Mouse (Mus musculus): ENCODE data around the gene Gins1. TPM values are rescaled to one million over a fixed set of nuclear protein-coding genes. Genes with fewer than 3 reads are reported as not detected.

The Gins1 gene
- polyA plus RNA-seq, 1 experiment from 2014 or later: 25.4 TPM

GRCm38 (mm10) chr2:150921697-150922096, 16.5 kb downstream of the Gins1 start:
- Histone ChIP-seq H3K9me3 (replicated peaks; ENCODE audit: control insufficient read depth, low read length) (no peaks in the 10 kb centered on the region), H3K27me3 (ENCODE audit: control insufficient read depth, insufficient read depth, low read length) (no peaks in the 10 kb centered on the region), H3K4me3 (replicated peaks; ENCODE audit: low read length) (no peak overlapping the region), H3K4me1 (ENCODE audit: control insufficient read depth, insufficient read depth, low read length) (no peaks in the 10 kb centered on the region), H3K4me2 (ENCODE audit: low read depth, low read length) (no peak overlapping the region), H3K27ac (ENCODE audit: low read length) (no peak overlapping the region), H3K36me3 (ENCODE audit: control insufficient read depth, insufficient read depth, low read length) (0 out of 2 replicates have a peak, but pooled peaks cover 4% of the 10 kb centered on the region), H3K9ac (ENCODE audit: low read length) (no peak overlapping the region)
- 88% methylated on average over 6 of the region's 6 CpGs for whole genome bisulfite sequencing
- no peak for ATAC-seq (ENCODE audit: insufficient read depth, low FRiP score)

- H3K9me3 ChIP-seq (replicated peaks; ENCODE audit: control insufficient read depth, low read length): no peaks in the 10 kb centered on the region
- H3K9ac ChIP-seq (ENCODE audit: low read length): no peak overlapping the region
- H3K36me3 ChIP-seq (ENCODE audit: control insufficient read depth, insufficient read depth, low read length): 0 out of 2 replicates have a peak, but pooled peaks cover 4% of the 10 kb centered on the region
- 85% methylated on average over 4 of the region's 4 CpGs for WGBS
- H3K4me3 ChIP-seq (replicated peaks; ENCODE audit: low read length): no peak overlapping the region
- no peak overlapping the region for H3K4me2 ChIP-seq (ENCODE audit: low read depth, low read length)
- H3K4me1 ChIP-seq (ENCODE audit: control insufficient read depth, insufficient read depth, low read length): no peaks in the 10 kb centered on the region
- H3K27ac ChIP-seq (ENCODE audit: low read length): no peak overlapping the region
- no peaks in the 10 kb centered on the region for H3K27me3 ChIP-seq (ENCODE audit: control insufficient read depth, insufficient read depth, low read length)
- no peak for ATAC-seq (ENCODE audit: insufficient read depth, low FRiP score)
These were observed 17.0 kb downstream of the Gins1 start for GRCm38 (mm10) chr2:150922165-150922564.

- Histone ChIP-seq H3K4me2 (ENCODE audit: low read depth, low read length) (no peak overlapping the region), H3K4me3 (replicated peaks; ENCODE audit: low read length) (no peak overlapping the region), H3K36me3 (ENCODE audit: control insufficient read depth, insufficient read depth, low read length) (0 out of 2 replicates have a peak, but pooled peaks cover 4% of the 10 kb centered on the region), H3K9ac (ENCODE audit: low read length) (no peak overlapping the region), H3K27ac (ENCODE audit: low read length) (no peak overlapping the region), H3K27me3 (ENCODE audit: control insufficient read depth, insufficient read depth, low read length) (no peaks in the 10 kb centered on the region), H3K4me1 (ENCODE audit: control insufficient read depth, insufficient read depth, low read length) (no peaks in the 10 kb centered on the region), H3K9me3 (replicated peaks; ENCODE audit: control insufficient read depth, low read length) (no peaks in the 10 kb centered on the region)
- ATAC-seq (ENCODE audit: insufficient read depth, low FRiP score): no peak
- WGBS: 89% methylated on average over 3 of the region's 3 CpGs
These were observed 17.8 kb downstream of the Gins1 start for GRCm38 (mm10) chr2:150923026-150923425.

GRCm38 (mm10) chr2:150923505-150923904, 18.3 kb downstream of the Gins1 start:
- no peak overlapping the region for H3K4me2 ChIP-seq (ENCODE audit: low read depth, low read length)
- ATAC-seq (ENCODE audit: insufficient read depth, low FRiP score): no peak
- H3K36me3 ChIP-seq (ENCODE audit: control insufficient read depth, insufficient read depth, low read length): 0 out of 2 replicates have a peak, but pooled peaks cover 3% of the 10 kb centered on the region
- H3K4me1 ChIP-seq (ENCODE audit: control insufficient read depth, insufficient read depth, low read length): no peaks in the 10 kb centered on the region
- no peak overlapping the region for H3K9ac ChIP-seq (ENCODE audit: low read length)
- H3K27me3 ChIP-seq (ENCODE audit: control insufficient read depth, insufficient read depth, low read length): no peaks in the 10 kb centered on the region
- no peak overlapping the region for H3K4me3 ChIP-seq (replicated peaks; ENCODE audit: low read length)
- H3K9me3 ChIP-seq (replicated peaks; ENCODE audit: control insufficient read depth, low read length): no peaks in the 10 kb centered on the region
- no peak overlapping the region for H3K27ac ChIP-seq (ENCODE audit: low read length)
- 86% methylated on average over 7 of the region's 7 CpGs for WGBS

GRCm38 (mm10) chr2:150927038-150927720, 22.0 kb downstream of the Gins1 start:
- no peaks in the 10 kb centered on the region for H3K36me3 ChIP-seq (ENCODE audit: control insufficient read depth, insufficient read depth, low read length)
- H3K9ac ChIP-seq (ENCODE audit: low read length): no peak overlapping the region
- no peaks in the 10 kb centered on the region for H3K9me3 ChIP-seq (replicated peaks; ENCODE audit: control insufficient read depth, low read length)
- no peak overlapping the region for H3K27ac ChIP-seq (ENCODE audit: low read length)
- WGBS: 90% methylated on average over 11 of the region's 11 CpGs
- H3K27me3 ChIP-seq (ENCODE audit: control insufficient read depth, insufficient read depth, low read length): no peaks in the 10 kb centered on the region
- ATAC-seq (ENCODE audit: insufficient read depth, low FRiP score): no peak
- no peak overlapping the region for H3K4me2 ChIP-seq (ENCODE audit: low read depth, low read length)
- no peaks in the 10 kb centered on the region for H3K4me1 ChIP-seq (ENCODE audit: control insufficient read depth, insufficient read depth, low read length)
- H3K4me3 ChIP-seq (replicated peaks; ENCODE audit: low read length): no peak overlapping the region

GRCm38 (mm10) chr2:150929156-150929555, 24.0 kb downstream of the Gins1 start:
- H3K4me2 ChIP-seq (ENCODE audit: low read depth, low read length): no peak overlapping the region
- H3K36me3 ChIP-seq (ENCODE audit: control insufficient read depth, insufficient read depth, low read length): no peaks in the 10 kb centered on the region; the same call in 1 of the 2 replicates
- no peak for ATAC-seq (ENCODE audit: insufficient read depth, low FRiP score)
- H3K27ac ChIP-seq (ENCODE audit: low read length): no peak overlapping the region
- no peak overlapping the region for H3K4me3 ChIP-seq (replicated peaks; ENCODE audit: low read length)
- no peaks in the 10 kb centered on the region for H3K4me1 ChIP-seq (ENCODE audit: control insufficient read depth, insufficient read depth, low read length)
- H3K9ac ChIP-seq (ENCODE audit: low read length): no peak overlapping the region
- H3K27me3 ChIP-seq (ENCODE audit: control insufficient read depth, insufficient read depth, low read length): no peaks in the 10 kb centered on the region
- 78% methylated on average over 6 of the region's 6 CpGs for whole genome bisulfite sequencing
- H3K9me3 ChIP-seq (replicated peaks; ENCODE audit: control insufficient read depth, low read length): no peaks in the 10 kb centered on the region

- Histone ChIP-seq H3K27me3 (ENCODE audit: control insufficient read depth, insufficient read depth, low read length) (no peaks in the 10 kb centered on the region), H3K9me3 (replicated peaks; ENCODE audit: control insufficient read depth, low read length) (no peaks in the 10 kb centered on the region)
- 62% methylated on average over 3 of the region's 3 CpGs for WGBS
These were observed 25.6 kb downstream of the Gins1 start for GRCm38 (mm10) chr2:150930806-150931205.

GRCm38 (mm10) chr2:150933482-150933881, 28.3 kb downstream of the Gins1 start:
- Histone ChIP-seq H3K36me3 (ENCODE audit: control insufficient read depth, insufficient read depth, low read length) (no peaks in the 10 kb centered on the region; the same call in 1 of the 2 replicates), H3K4me3 (replicated peaks; ENCODE audit: low read length) (no peak overlapping the region), H3K4me1 (ENCODE audit: control insufficient read depth, insufficient read depth, low read length) (no peaks in the 10 kb centered on the region), H3K27ac (ENCODE audit: low read length) (no peak overlapping the region), H3K4me2 (ENCODE audit: low read depth, low read length) (no peak overlapping the region), H3K9ac (ENCODE audit: low read length) (no peak overlapping the region), H3K9me3 (replicated peaks; ENCODE audit: control insufficient read depth, low read length) (no peaks in the 10 kb centered on the region), H3K27me3 (ENCODE audit: control insufficient read depth, insufficient read depth, low read length) (no peaks in the 10 kb centered on the region)
- WGBS: 86% methylated on average over 19 of the region's 19 CpGs
- no peak for ATAC-seq (ENCODE audit: insufficient read depth, low FRiP score)

More at GRCm38 (mm10) chr2:150930806-150931205, 25.6 kb downstream of the Gins1 start:
- Histone ChIP-seq H3K4me2 (ENCODE audit: low read depth, low read length) (no peak overlapping the region), H3K27ac (ENCODE audit: low read length) (no peak overlapping the region), H3K4me3 (replicated peaks; ENCODE audit: low read length) (no peak overlapping the region), H3K9ac (ENCODE audit: low read length) (no peak overlapping the region), H3K36me3 (ENCODE audit: control insufficient read depth, insufficient read depth, low read length) (no peaks in the 10 kb centered on the region; the same call in 1 of the 2 replicates), H3K4me1 (ENCODE audit: control insufficient read depth, insufficient read depth, low read length) (no peaks in the 10 kb centered on the region)
- ATAC-seq (ENCODE audit: insufficient read depth, low FRiP score): no peak

GRCm38 (mm10) chr2:150934659-150935058, 29.5 kb downstream of the Gins1 start:
- no peaks in the 10 kb centered on the region for H3K9me3 ChIP-seq (replicated peaks; ENCODE audit: control insufficient read depth, low read length)
- no peak overlapping the region for H3K27ac ChIP-seq (ENCODE audit: low read length)
- no peak overlapping the region for H3K4me2 ChIP-seq (ENCODE audit: low read depth, low read length)
- 91% methylated on average over 4 of the region's 4 CpGs for WGBS
- no peaks in the 10 kb centered on the region for H3K27me3 ChIP-seq (ENCODE audit: control insufficient read depth, insufficient read depth, low read length)
- H3K4me1 ChIP-seq (ENCODE audit: control insufficient read depth, insufficient read depth, low read length): no peaks in the 10 kb centered on the region
- no peak overlapping the region for H3K9ac ChIP-seq (ENCODE audit: low read length)
- no peak for ATAC-seq (ENCODE audit: insufficient read depth, low FRiP score)
- H3K36me3 ChIP-seq (ENCODE audit: control insufficient read depth, insufficient read depth, low read length): no peaks in the 10 kb centered on the region; the same call in 1 of the 2 replicates
- H3K4me3 ChIP-seq (replicated peaks; ENCODE audit: low read length): no peak overlapping the region
